Mouse (Mus musculus): Measurements from ENCODE around the gene Kbtbd6. TPM values are rescaled to one million over a fixed set of nuclear protein-coding genes. Genes with fewer than 3 reads are reported as not detected.
"Not testable (repeated sequence)": the region's sequence is repeated elsewhere in the genome, so short reads cannot be mapped to it uniquely, and the experiment has no call there.

Kbtbd6 gene
- polyA plus RNA-seq, 1 experiment from 2014 or later, result 2.8 TPM

- WGBS, result 75% methylated on average over 2 of the region's 59 CpGs
Observed at GRCm38 (mm10) chr14:79426730-79427365, 24.8 kb upstream of the Kbtbd6 start.

DNA sequence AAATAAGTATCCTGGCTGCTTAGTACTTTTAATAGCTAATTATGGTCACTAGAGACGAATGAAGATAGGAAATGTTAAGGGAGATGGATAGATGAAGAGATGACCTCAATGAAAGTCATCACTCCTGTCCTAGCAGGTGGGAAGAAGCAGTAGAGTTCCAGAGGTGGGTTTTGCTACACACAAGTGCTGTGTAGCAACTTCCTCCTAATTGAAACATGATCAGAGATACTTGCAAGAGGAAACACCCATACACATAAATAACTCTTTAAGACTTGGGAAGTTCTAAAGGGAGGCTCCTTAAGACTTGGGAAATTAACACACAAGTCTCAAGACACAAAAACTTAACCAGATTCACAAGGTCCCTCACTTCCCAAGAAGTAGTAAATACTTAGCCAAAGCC lies 17.6 kb upstream of the Kbtbd6 start:
- WGBS, result 70% methylated on average over 1 of the region's 1 CpGs
- Histone ChIP-seq H3K36me3 (ENCODE audit: control insufficient read depth, insufficient read depth, low read length) (no peaks in the 10 kb centered on the region), H3K9me3 (ENCODE audit: control insufficient read depth, low read depth, low read length) (no peaks in the 10 kb centered on the region), H3K4me2 (replicated peaks; ENCODE audit: low read depth, low read length) (no peak overlapping the region), H3K4me1 (ENCODE audit: control insufficient read depth, insufficient read depth, low read length) (no peaks in the 10 kb centered on the region), H3K9ac (replicated peaks; ENCODE audit: low read depth, low read length) (no peak overlapping the region), H3K27ac (ENCODE audit: low read length) (no peak overlapping the region), H3K4me3 (ENCODE audit: low read depth, low read length) (no peak overlapping the region), H3K27me3 (ENCODE audit: control insufficient read depth, insufficient read depth, low read length) (no peaks in the 10 kb centered on the region)
- no peak for ATAC-seq (ENCODE audit: insufficient number of reproducible peaks, insufficient read depth, low FRiP score, low read depth)

More at GRCm38 (mm10) chr14:79426730-79427365, 24.8 kb upstream of the Kbtbd6 start:
- Histone ChIP-seq H3K27ac (ENCODE audit: low read length) (peak overlapping the region; percentile 72; the same call in 1 of the 2 replicates), H3K9ac (replicated peaks; ENCODE audit: low read depth, low read length) (peak overlapping the region; percentile 45; the same call in 1 of the 2 replicates), H3K4me2 (replicated peaks; ENCODE audit: low read depth, low read length) (peak overlapping the region; percentile 39), H3K4me3 (ENCODE audit: low read depth, low read length) (peak overlapping the region; percentile 43)
- not testable (repeated sequence) for H3K27me3 ChIP-seq (ENCODE audit: control insufficient read depth, insufficient read depth, low read length); H3K9me3 ChIP-seq (ENCODE audit: control insufficient read depth, low read depth, low read length); H3K36me3 ChIP-seq (ENCODE audit: control insufficient read depth, insufficient read depth, low read length); H3K4me1 ChIP-seq (ENCODE audit: control insufficient read depth, insufficient read depth, low read length)
- ATAC-seq (ENCODE audit: insufficient number of reproducible peaks, insufficient read depth, low FRiP score, low read depth), result 0 out of 2 replicates have a peak, but pooled peaks have one; percentile 3

DNA sequence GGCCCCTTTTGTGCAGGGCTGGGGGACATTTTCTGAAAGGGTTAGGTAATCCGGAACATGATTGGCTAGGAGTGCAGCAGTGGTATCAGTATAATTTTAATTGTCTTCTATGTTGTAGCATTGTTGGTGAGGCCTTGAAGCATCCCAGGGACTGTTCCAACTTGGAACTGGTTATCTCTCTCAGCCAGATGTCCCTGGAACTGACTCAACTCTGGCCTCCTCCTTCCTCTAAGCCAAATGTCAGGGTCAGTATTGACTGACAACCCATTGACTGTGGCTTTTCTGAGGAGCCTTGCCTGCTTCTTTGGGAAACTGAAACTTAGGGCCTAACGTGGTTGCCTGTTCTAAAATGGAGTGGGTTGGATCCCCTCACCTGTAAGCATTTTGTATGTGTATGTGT lies 11.0 kb upstream of the Kbtbd6 start:
- ATAC-seq (ENCODE audit: insufficient number of reproducible peaks, insufficient read depth, low FRiP score, low read depth), result no peak
- Histone ChIP-seq H3K4me1 (ENCODE audit: control insufficient read depth, insufficient read depth, low read length) (no peaks in the 10 kb centered on the region), H3K36me3 (ENCODE audit: control insufficient read depth, insufficient read depth, low read length) (no peaks in the 10 kb centered on the region), H3K4me2 (replicated peaks; ENCODE audit: low read depth, low read length) (no peak overlapping the region), H3K27me3 (ENCODE audit: control insufficient read depth, insufficient read depth, low read length) (no peaks in the 10 kb centered on the region), H3K4me3 (ENCODE audit: low read depth, low read length) (no peak overlapping the region), H3K9ac (replicated peaks; ENCODE audit: low read depth, low read length) (no peak overlapping the region), H3K27ac (ENCODE audit: low read length) (no peak overlapping the region), H3K9me3 (ENCODE audit: control insufficient read depth, low read depth, low read length) (no peaks in the 10 kb centered on the region)
- WGBS, result 87% methylated on average over 2 of the region's 2 CpGs

DNA sequence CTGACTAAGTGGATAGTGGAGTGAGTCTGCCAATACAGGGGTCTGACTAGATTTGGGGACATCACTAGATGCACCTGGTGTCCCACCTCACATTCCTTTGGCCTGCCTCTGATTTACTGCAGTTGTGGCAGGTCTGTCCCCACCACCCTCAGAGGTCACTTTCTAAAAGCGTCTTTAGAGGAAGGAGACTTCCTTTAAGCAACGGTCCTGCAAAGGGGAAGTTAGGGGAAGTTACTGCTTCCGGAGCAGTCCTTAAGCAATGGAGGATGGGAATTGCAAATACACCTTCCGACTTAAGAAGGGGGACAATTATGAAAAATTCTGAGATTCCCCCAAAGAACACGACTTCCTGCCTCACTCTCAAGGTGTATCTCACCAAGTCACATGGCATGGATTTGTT lies 10.2 kb upstream of the Kbtbd6 start:
- Histone ChIP-seq H3K9me3 (ENCODE audit: control insufficient read depth, low read depth, low read length) (no peaks in the 10 kb centered on the region), H3K36me3 (ENCODE audit: control insufficient read depth, insufficient read depth, low read length) (no peaks in the 10 kb centered on the region), H3K27me3 (ENCODE audit: control insufficient read depth, insufficient read depth, low read length) (no peaks in the 10 kb centered on the region), H3K4me2 (replicated peaks; ENCODE audit: low read depth, low read length) (no peak overlapping the region), H3K27ac (ENCODE audit: low read length) (no peak overlapping the region), H3K4me3 (ENCODE audit: low read depth, low read length) (no peak overlapping the region), H3K4me1 (ENCODE audit: control insufficient read depth, insufficient read depth, low read length) (no peaks in the 10 kb centered on the region), H3K9ac (replicated peaks; ENCODE audit: low read depth, low read length) (no peak overlapping the region)
- ATAC-seq (ENCODE audit: insufficient number of reproducible peaks, insufficient read depth, low FRiP score, low read depth), result no peak
- WGBS, result 85% methylated on average over 5 of the region's 5 CpGs

DNA sequence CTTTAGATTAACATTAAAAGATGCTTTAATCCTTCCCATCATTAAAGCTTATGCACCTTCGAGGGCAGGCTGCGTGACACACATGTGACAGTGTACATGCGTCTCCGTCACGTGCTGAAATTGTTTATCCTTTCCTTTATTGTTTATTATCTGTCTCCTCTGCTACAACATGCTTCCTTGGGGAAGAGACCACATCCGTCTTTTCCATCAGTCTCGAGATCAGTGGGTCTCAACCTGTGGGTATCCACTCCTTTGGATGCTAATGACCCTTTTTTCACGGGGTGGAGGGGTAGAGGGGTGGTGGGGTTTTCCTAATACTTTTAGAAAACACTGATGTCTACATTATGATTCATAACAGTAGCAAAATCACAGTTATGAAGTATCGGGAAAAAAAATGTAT lies 7.0 kb upstream of the Kbtbd6 start:
- Histone ChIP-seq H3K9me3 (ENCODE audit: control insufficient read depth, low read depth, low read length) (no peaks in the 10 kb centered on the region), H3K4me1 (ENCODE audit: control insufficient read depth, insufficient read depth, low read length) (no peaks in the 10 kb centered on the region), H3K4me2 (replicated peaks; ENCODE audit: low read depth, low read length) (no peak overlapping the region), H3K4me3 (ENCODE audit: low read depth, low read length) (no peak overlapping the region), H3K36me3 (ENCODE audit: control insufficient read depth, insufficient read depth, low read length) (no peaks in the 10 kb centered on the region), H3K9ac (replicated peaks; ENCODE audit: low read depth, low read length) (no peak overlapping the region), H3K27ac (ENCODE audit: low read length) (no peak overlapping the region), H3K27me3 (ENCODE audit: control insufficient read depth, insufficient read depth, low read length) (no peaks in the 10 kb centered on the region)
- whole genome bisulfite sequencing, result 77% methylated on average over 9 of the region's 9 CpGs
- no peak for ATAC-seq (ENCODE audit: insufficient number of reproducible peaks, insufficient read depth, low FRiP score, low read depth)

DNA sequence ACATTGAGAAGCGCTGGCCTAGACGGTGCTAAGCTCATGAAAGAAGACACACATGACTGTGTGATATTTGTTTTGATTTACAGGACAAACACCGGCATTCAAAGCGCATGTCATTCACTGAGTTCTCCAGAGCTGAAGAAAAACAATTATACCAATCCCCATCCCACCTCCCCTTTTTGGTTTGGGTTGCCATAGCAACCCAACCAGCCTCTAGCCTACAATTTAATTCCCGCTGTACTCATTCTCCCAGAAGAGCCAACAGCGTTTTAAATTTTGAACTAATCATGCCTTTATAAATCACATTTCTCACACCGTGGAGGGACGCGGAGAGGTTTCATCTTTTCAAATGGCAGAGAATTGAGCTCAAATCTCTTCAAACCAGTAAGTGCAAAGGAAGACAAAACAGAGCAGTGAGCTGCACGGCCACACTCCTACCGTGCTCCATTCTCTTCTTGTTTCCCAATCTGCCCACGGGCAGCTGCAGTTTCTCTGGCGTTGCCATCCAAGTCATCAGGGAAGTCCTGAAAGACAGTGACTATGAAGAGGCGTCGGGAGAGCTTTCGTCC lies 6.5 kb upstream of the Kbtbd6 start:
- ATAC-seq (ENCODE audit: insufficient number of reproducible peaks, insufficient read depth, low FRiP score, low read depth), result no peak
- Histone ChIP-seq H3K27me3 (ENCODE audit: control insufficient read depth, insufficient read depth, low read length) (no peaks in the 10 kb centered on the region), H3K9me3 (ENCODE audit: control insufficient read depth, low read depth, low read length) (no peaks in the 10 kb centered on the region), H3K27ac (ENCODE audit: low read length) (no peak overlapping the region), H3K9ac (replicated peaks; ENCODE audit: low read depth, low read length) (no peak overlapping the region), H3K4me2 (replicated peaks; ENCODE audit: low read depth, low read length) (no peak overlapping the region), H3K4me1 (ENCODE audit: control insufficient read depth, insufficient read depth, low read length) (no peaks in the 10 kb centered on the region), H3K36me3 (ENCODE audit: control insufficient read depth, insufficient read depth, low read length) (no peaks in the 10 kb centered on the region), H3K4me3 (ENCODE audit: low read depth, low read length) (no peak overlapping the region)
- WGBS, result 69% methylated on average over 16 of the region's 16 CpGs

DNA sequence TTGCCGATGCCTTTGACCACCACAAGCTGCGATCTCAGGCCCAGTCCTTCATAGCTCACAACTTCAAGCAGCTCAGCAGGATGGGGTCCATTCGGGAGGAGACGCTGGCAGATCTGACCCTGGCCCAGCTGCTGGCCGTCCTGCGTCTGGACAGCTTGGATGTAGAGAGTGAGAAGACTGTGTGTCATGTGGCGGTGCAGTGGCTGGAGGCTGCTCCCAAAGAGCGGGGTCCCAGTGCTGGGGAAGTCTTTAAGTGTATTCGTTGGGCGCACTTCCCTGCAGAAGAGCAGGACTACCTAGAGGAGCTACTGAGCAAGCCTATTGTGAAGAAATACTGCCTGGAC lies 928 bp downstream of the Kbtbd6 start:
- 93% methylated on average over 6 of the region's 10 CpGs for WGBS
- not testable (repeated sequence) for H3K9ac ChIP-seq (replicated peaks; ENCODE audit: low read depth, low read length); H3K9me3 ChIP-seq (ENCODE audit: control insufficient read depth, low read depth, low read length); H3K36me3 ChIP-seq (ENCODE audit: control insufficient read depth, insufficient read depth, low read length); ATAC-seq (ENCODE audit: insufficient number of reproducible peaks, insufficient read depth, low FRiP score, low read depth); H3K27me3 ChIP-seq (ENCODE audit: control insufficient read depth, insufficient read depth, low read length); H3K27ac ChIP-seq (ENCODE audit: low read length); H3K4me3 ChIP-seq (ENCODE audit: low read depth, low read length); H3K4me1 ChIP-seq (ENCODE audit: control insufficient read depth, insufficient read depth, low read length); H3K4me2 ChIP-seq (replicated peaks; ENCODE audit: low read depth, low read length)

DNA sequence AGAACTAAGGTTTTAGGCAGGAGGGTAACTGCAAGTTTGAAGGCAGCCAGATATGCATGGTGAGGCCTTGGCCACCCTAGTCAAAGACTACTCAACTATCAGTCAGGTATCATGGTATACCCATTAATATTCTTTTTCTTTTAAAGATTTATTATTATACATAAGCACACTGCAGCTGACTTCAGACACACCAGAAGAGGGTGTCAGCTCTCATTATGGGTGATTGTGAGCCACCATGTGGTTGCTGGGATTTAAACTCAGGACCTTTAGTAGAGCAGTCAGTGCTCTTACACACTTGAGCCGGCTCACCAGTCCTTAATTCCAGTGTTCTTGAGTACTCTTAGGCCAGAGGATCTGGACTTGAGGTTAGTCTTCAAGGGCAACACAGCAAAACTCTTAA lies 8.8 kb downstream of the Kbtbd6 start:
- ATAC-seq (ENCODE audit: insufficient number of reproducible peaks, insufficient read depth, low FRiP score, low read depth), result no peak
- Histone ChIP-seq H3K36me3 (ENCODE audit: control insufficient read depth, insufficient read depth, low read length) (peaks cover 26% of the 10 kb centered on the region), H3K9ac (replicated peaks; ENCODE audit: low read depth, low read length) (no peak overlapping the region), H3K27me3 (ENCODE audit: control insufficient read depth, insufficient read depth, low read length) (no peaks in the 10 kb centered on the region), H3K4me2 (replicated peaks; ENCODE audit: low read depth, low read length) (no peak overlapping the region), H3K4me3 (ENCODE audit: low read depth, low read length) (no peak overlapping the region), H3K27ac (ENCODE audit: low read length) (no peak overlapping the region), H3K4me1 (ENCODE audit: control insufficient read depth, insufficient read depth, low read length) (no peaks in the 10 kb centered on the region), H3K9me3 (ENCODE audit: control insufficient read depth, low read depth, low read length) (no peaks in the 10 kb centered on the region)
- WGBS, result 93% methylated on average over 1 of the region's 1 CpGs

DNA sequence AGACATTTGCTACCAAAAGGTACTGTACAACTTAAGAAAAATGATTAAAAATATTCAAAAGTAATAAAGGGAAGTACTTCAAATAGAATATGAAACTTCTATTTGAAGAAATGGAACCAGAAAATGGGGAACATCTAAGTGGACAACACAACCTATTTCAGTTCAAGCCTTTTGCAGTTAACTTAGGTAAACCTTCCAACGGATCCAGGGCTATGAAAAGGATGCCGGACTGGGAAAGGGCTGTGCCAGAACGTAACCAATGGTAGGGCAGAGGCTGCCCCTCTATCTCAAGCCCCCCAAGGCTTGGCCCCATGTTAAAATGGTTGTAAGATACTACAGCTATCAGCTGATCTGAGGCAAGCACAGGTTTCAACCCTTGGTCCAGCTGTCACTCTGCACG lies 9.4 kb downstream of the Kbtbd6 start:
- Histone ChIP-seq H3K9me3 (ENCODE audit: control insufficient read depth, low read depth, low read length) (no peaks in the 10 kb centered on the region), H3K36me3 (ENCODE audit: control insufficient read depth, insufficient read depth, low read length) (peaks cover 30% of the 10 kb centered on the region), H3K4me3 (ENCODE audit: low read depth, low read length) (no peak overlapping the region), H3K9ac (replicated peaks; ENCODE audit: low read depth, low read length) (no peak overlapping the region), H3K4me2 (replicated peaks; ENCODE audit: low read depth, low read length) (no peak overlapping the region), H3K27ac (ENCODE audit: low read length) (no peak overlapping the region), H3K4me1 (ENCODE audit: control insufficient read depth, insufficient read depth, low read length) (no peaks in the 10 kb centered on the region), H3K27me3 (ENCODE audit: control insufficient read depth, insufficient read depth, low read length) (no peaks in the 10 kb centered on the region)
- ATAC-seq (ENCODE audit: insufficient number of reproducible peaks, insufficient read depth, low FRiP score, low read depth), result no peak
- 92% methylated on average over 4 of the region's 4 CpGs for WGBS

Data from stomach, embryonic 14.5 days (tissue).